Mouse (Mus musculus) embryonic facial prominence, embryonic 11.5 days (tissue): ENCODE measurements around the gene Haus4. TPM values are rescaled to one million over a fixed set of nuclear protein-coding genes. Genes with fewer than 3 reads are reported as not detected.

Source experiments
- ATAC-seq: fragments of 200-750 bp; cut with Nextera tagmentation; replicated peaks from 2 replicates; pipeline ENCODE4 v1.8.0; 2017; ENCODE audit warnings: low read depth; ENCODE audit not compliant: insufficient number of reproducible peaks, low FRiP score, low TSS enrichment
- DNase-seq: peaks from one replicate; pipeline ENCODE4 v3.0.0-alpha.2; 2015; ENCODE audit warnings: low spot score
- H3K27ac ChIP-seq: fragments of 300-500 bp; sonication (generic); replicated peaks from 2 replicates; pipeline ENCODE4 v1.5.1; 2014; ENCODE audit warnings: mild to moderate bottlenecking, low read depth, low read length, control low read depth
- H3K27me3 ChIP-seq: fragments of 300-500 bp; sonication (generic); 2 replicates; pipeline ENCODE4 v1.6.1; 2014; ENCODE audit warnings: mild to moderate bottlenecking, low read length, moderate library complexity, mixed read lengths; ENCODE audit not compliant: control insufficient read depth, insufficient read depth
- H3K36me3 ChIP-seq: fragments of 300-500 bp; sonication (generic); replicated peaks from 2 replicates; pipeline ENCODE4 v1.6.1; 2014; ENCODE audit warnings: low read depth, mild to moderate bottlenecking, low read length, moderate library complexity, mixed read lengths; ENCODE audit not compliant: control insufficient read depth, insufficient read depth
- H3K4me1 ChIP-seq: fragments of 300-500 bp; sonication (generic); 2 replicates; pipeline ENCODE4 v1.6.1; 2014; ENCODE audit warnings: low read length, mixed read lengths; ENCODE audit not compliant: control insufficient read depth, insufficient read depth
- H3K4me2 ChIP-seq: fragments of 300-500 bp; sonication (generic); 2 replicates; pipeline ENCODE4 v1.6.1; 2014; ENCODE audit warnings: low read depth, mild to moderate bottlenecking, control low read depth, low read length, moderate library complexity
- H3K4me3 ChIP-seq: fragments of 300-500 bp; sonication (generic); 2 replicates; pipeline ENCODE4 v1.5.1; 2014; ENCODE audit warnings: low read depth, low read length, control low read depth
- H3K9ac ChIP-seq: fragments of 300-500 bp; sonication (generic); replicated peaks from 2 replicates; pipeline ENCODE4 v1.6.1; 2014; ENCODE audit warnings: mild to moderate bottlenecking, control low read depth, low read length
- H3K9me3 ChIP-seq: fragments of 300-500 bp; sonication (generic); replicated peaks from 2 replicates; pipeline ENCODE4 v1.6.1; 2016; ENCODE audit warnings: mild to moderate bottlenecking, low read length, inconsistent platforms, mixed read lengths; ENCODE audit not compliant: control insufficient read depth
- WGBS: fragments of 180-500 bp; shearing (Covaris S2); extraction: QIAGEN DNeasy Blood & Tissue Kit; methylation state at CpG from one replicate; pipeline ENCODE4 v1.1.7; 2014; 5-methylcytosine and 5-hydroxymethylcytosine counted together
- polyA plus RNA-seq: library from polyadenylated mRNA; unstranded; fragments of >200 nt; fragmentation: Nextera tagmentation; extraction: Ambion mirVana; gene quantifications from 2 replicates; pipeline ENCODE4 v1.2.1, GENCODE M21; 2014

Gene Haus4
- 43.4 and 50.2 TPM in 2 replicates for polyA plus RNA-seq

DNA sequence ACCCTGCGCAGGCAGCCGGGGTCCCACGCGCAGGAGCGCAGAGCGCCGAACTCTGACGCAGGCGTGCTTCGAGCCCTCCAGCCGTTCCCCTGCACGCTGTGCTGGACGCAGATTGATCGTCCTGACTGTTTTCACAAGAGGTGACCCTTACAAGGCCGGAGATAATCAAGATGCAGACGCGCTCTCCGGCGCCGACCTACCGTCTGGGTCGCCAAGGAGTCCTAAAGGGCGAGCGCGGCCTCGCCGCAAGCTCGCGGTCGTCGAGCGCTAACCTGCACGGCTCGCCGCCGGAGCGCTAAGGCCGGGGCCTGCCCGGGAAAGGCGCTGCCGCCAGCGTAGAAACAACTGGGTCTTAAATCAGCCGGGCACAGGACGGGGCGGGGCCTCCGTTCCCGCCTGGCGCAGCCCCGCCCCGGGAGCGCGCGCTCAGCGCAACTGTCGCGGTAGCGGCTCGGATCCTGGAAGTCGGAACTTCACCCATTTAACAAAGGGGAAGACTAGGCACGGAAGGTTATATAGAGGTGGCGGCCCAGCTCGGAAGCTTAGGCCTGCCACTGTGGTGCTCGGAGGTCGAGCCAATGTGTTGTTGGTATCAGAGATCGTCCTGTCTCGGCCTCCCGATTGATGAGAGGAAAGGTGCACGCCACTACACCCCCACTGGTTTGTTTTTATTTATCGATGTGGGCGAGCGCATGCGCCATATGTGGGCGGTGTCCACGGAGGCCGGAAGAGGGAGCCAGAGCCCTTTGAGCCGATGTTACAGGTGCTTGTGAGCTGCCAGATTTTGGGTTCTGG lies at the start of gene Haus4:
Gene Haus4, minus strand, starts transcription at position 642 of the 795 bp plus-strand sequence.
- WGBS: under 1% methylated on average over 76 of the region's 76 CpGs
- DNase-seq (peak; percentile 89), ATAC-seq (peak; percentile 94)
- Histone ChIP-seq H3K27ac (peak within 1 kb of the TSS; percentile 84), H3K9ac (peak within 1 kb of the TSS; percentile 85), H3K4me1 (no peaks in the 10 kb centered on the region), H3K4me2 (peak within 1 kb of the TSS; percentile 88), H3K27me3 (no peaks in the 10 kb centered on the region), H3K9me3 (no peaks in the 10 kb centered on the region), H3K36me3 (peaks cover 3% of the 10 kb centered on the region; the same call in 1 of the 2 replicates), H3K4me3 (peak within 1 kb of the TSS; percentile 53)

DNA sequence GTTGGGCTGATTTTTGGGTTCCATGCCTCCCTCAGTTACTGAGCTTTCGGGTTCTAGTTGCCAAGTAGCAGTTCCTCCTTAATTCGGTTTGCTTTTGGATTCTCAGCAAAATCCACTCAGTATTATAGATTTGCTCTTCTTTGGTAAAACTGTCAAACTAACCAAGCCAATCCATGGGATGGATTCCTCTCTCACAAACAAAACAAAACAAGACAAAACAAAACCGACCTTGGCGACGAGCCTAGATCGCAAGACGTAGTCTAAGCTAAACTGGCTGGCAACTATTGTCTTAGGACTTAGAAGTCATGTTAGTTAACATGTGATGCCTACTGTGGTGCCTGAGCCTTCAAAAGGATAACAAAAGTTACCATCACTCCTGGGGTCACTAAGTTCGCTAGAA lies 49.3 kb upstream of the Haus4 start:
- Histone ChIP-seq H3K4me3 (peak overlapping the region; percentile 61), H3K4me2 (peak overlapping the region; percentile 26), H3K27me3 (no peaks in the 10 kb centered on the region), H3K27ac (peak overlapping the region; percentile 58), H3K9me3 (no peaks in the 10 kb centered on the region), H3K36me3 (no peaks in the 10 kb centered on the region), H3K4me1 (no peaks in the 10 kb centered on the region), H3K9ac (peak overlapping the region; percentile 30)
- DNase-seq (no peak), ATAC-seq (no peak)
- 85% methylated on average over 8 of the region's 8 CpGs for WGBS

DNA sequence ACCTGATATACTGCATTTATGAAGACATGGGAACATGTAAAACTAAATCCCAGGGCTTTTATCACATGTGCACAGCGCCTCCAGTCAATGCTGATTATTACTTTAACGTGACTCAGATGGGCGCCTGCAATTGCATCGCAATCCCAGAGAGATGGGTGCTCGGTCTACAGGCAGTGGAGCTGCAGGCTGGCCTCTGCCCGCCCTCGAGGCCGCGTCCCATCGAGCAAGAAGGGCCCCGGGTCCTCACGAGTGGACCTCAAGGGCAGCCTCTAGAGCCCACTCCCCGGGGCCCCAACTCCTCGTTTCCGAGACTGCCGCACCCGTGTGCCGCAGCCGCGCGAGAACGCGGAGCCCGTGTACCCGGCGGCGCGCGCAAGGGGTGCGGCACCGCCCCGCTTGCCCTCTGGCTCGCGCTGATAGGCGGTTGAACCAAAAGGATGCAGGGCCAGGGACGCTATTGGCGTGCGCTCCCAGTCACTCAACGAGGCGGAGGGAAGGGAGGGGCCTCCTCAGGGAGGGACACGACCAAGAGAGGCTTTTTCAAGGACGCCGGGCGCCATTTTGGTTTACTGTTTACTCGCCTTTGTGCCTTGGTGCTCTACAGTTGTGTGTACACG lies 48.7 kb upstream of the Haus4 start:
- under 1% methylated on average over 46 of the region's 46 CpGs for WGBS
- peak; percentile 99 for ATAC-seq
- peak overlapping the region; percentile 52 for H3K4me2 ChIP-seq

DNA sequence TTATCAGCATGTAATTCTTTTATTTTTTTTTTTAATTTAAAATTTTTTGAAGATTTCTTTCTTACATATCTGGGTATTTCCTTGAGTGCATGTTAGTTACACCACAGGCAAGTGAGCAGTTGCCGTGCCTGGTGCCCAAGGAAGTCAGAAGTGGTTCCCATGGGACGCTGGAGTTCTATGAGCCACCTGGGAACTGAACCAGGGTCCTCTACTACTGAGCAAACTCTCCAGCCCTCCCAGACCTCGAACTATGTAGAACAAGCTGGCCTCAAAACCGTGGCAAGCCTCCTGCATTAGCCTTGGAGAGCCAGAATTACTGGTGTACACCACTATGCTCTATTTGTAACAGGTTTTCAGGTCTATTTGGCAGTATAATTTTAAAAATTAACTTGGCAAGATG lies 48.2 kb upstream of the Haus4 start:
- ATAC-seq (peak; percentile 9; the same call in 1 of the 2 replicates), DNase-seq (peak; percentile 40)
- WGBS: 38% methylated on average over 4 of the region's 4 CpGs
- Histone ChIP-seq H3K27me3 (no peaks in the 10 kb centered on the region), H3K36me3 (no peaks in the 10 kb centered on the region), H3K4me1 (no peaks in the 10 kb centered on the region), H3K4me2 (peak overlapping the region; percentile 52), H3K27ac (peak overlapping the region; percentile 72), H3K4me3 (peak overlapping the region; percentile 61), H3K9ac (peak overlapping the region; percentile 83), H3K9me3 (no peaks in the 10 kb centered on the region)

More for the DNA sequence above, 48.7 kb upstream of the Haus4 start:
- no peaks in the 10 kb centered on the region for H3K9me3 ChIP-seq
- no peaks in the 10 kb centered on the region for H3K36me3 ChIP-seq
- peak overlapping the region; percentile 83 for H3K9ac ChIP-seq
- H3K4me3 ChIP-seq: peak overlapping the region; percentile 61
- DNase-seq: peak; percentile 98
- H3K27ac ChIP-seq: peak overlapping the region; percentile 72
- no peaks in the 10 kb centered on the region for H3K27me3 ChIP-seq
- H3K4me1 ChIP-seq: no peaks in the 10 kb centered on the region

DNA sequence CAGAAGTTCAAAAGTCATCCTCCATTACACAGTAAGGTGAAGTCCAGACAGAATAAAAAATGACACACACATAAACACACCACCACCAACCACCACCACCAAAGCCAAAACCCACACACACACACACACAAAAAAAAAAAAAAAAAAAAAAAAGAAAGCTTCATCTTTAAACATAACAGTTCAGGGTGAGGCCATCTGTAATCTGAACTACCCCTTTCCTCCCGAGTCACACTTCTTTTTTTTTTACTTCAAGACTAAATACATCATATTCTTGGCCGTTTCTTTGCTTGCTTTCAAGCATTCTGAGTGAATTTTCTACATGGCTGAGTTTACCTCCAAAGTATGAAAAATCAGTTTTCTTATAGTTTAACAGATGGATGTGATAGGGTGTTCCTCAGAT lies 47.2 kb upstream of the Haus4 start:
- H3K4me2 ChIP-seq: no peak overlapping the region
- WGBS: 66% methylated on average over 2 of the region's 2 CpGs
- H3K4me3 ChIP-seq: no peak overlapping the region
- no peak overlapping the region for H3K27ac ChIP-seq
- ATAC-seq (no peak), DNase-seq (no peak)
- no peaks in the 10 kb centered on the region for H3K9me3 ChIP-seq
- H3K27me3 ChIP-seq: no peaks in the 10 kb centered on the region
- H3K36me3 ChIP-seq: no peaks in the 10 kb centered on the region
- no peaks in the 10 kb centered on the region for H3K4me1 ChIP-seq
- H3K9ac ChIP-seq: no peak overlapping the region

DNA sequence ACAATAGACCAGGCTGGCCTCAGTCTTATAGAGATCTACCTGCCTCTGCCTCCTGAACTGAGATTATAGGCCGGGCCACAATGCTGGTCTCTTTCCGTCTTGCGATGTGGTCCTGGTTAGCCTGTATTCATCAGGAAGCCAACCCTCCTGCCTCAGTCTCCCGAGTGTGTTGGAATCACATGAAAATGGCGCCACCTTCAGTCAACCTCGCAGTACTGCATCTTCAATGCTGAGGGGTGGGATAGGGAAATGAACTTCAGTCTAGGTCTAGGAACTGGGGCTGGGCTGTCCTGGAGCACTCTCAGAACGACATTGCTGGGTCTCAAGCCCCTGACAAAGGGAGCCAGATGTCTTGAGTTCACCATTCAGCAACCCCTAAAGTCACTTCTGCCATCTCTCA lies 42.7 kb upstream of the Haus4 start:
- no peaks in the 10 kb centered on the region for H3K36me3 ChIP-seq

DNA sequence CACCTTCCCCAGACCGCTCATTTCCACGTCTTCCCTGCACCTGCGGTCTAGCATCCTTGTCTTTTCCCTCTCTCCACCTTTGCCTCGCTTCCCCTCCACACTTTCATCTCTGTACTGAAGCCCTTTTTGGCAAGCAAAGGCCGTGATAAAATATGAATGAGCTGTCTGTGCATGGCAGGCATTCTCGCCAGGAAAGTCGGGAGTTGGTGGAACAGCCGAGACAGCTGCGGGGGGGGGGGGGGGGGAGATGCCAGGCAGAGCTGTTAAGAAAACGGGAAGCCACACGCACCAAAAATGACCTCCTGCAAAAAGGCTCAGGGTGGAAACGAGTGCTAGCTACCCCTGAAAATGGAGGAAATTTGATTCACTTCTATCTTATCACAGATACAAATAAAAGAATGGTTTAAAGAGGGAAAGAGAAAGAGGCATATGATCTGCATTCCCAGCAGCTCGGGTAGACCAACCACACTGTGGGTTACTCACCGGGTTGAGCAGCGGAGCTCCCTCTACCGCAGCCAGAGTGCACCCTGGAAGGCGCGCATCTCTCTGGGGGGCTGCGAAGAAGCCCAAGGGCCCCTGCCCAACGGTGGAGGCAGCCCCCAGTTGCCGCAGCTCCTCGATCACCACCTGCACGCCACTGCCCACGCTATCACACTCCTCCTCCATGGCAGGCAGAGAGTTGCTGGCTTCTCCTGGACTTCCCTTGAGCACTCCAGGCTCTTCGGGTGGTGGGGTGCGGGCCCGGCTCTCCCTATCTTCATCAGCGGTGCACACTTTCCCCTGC lies 40.4 kb upstream of the Haus4 start:
- H3K27me3 ChIP-seq: no peaks in the 10 kb centered on the region
- H3K36me3 ChIP-seq: no peaks in the 10 kb centered on the region
- H3K4me1 ChIP-seq: no peaks in the 10 kb centered on the region
- H3K27ac ChIP-seq: no peak overlapping the region
- no peak overlapping the region for H3K4me2 ChIP-seq
- WGBS: 67% methylated on average over 28 of the region's 28 CpGs
- H3K4me3 ChIP-seq: no peak overlapping the region
- ATAC-seq: no peak
- DNase-seq: no peak
- H3K9me3 ChIP-seq: no peaks in the 10 kb centered on the region
- no peak overlapping the region for H3K9ac ChIP-seq

More for the DNA sequence above, 42.7 kb upstream of the Haus4 start:
- DNase-seq (no peak), ATAC-seq (no peak)
- H3K9ac ChIP-seq: no peak overlapping the region
- no peaks in the 10 kb centered on the region for H3K4me1 ChIP-seq
- H3K27ac ChIP-seq: no peak overlapping the region
- no peaks in the 10 kb centered on the region for H3K9me3 ChIP-seq
- no peak overlapping the region for H3K4me3 ChIP-seq
- WGBS: 79% methylated on average over 7 of the region's 7 CpGs
- H3K4me2 ChIP-seq: no peak overlapping the region
- no peaks in the 10 kb centered on the region for H3K27me3 ChIP-seq
